Mouse (Mus musculus): ENCODE results near the gene Ctnnd1.

DNA sequence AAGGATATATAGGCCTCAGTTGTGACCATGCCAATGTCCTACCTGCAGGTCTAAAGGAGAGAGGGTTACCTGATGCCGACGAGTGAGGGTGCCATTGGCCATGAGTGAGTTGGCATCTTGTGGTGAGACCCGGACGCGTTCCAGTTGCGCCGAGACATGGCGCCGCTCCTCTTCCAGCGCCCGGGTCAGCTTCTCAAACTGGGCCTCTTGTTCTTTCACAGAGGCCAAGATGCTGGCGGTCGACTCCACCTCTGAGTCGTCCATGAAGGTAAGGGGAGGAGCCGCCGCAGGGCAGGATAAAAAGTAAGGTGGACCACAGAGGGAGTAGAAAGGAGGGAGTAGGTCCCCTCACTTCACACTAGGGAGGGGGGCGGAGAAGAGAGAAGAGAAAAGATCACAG, 26.4 kb downstream of the Ctnnd1 start:
- TF ChIP-seq CTCF (IDR thresholded peaks at IDR 0.05; ENCODE audit: insufficient read depth, low read depth, low read length) (no peak), POLR2A (IDR thresholded peaks at IDR 0.05; ENCODE audit: insufficient read depth, low read depth, low read length) (no peak)
